Mouse (Mus musculus): ENCODE results near the gene Leprot.

DNA sequence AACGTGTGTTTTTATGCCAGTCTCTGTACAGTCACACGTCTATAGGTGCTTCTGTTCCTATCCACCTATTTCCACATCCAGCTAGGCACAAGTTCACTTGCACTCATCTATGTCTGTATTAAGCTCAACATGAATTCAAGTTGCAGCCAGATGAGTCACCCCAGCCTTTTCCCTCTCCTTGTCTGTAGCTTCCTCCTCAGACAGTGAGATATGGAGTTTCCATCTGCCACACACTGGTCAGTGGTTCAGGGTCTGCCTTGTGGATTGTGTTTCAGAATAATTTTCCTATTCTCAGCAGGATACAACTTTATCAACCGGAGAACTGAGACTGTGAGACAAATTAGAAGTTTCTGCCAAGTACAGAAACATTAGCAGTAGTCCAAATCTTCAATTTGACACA is 49.7 kb downstream of the Leprot start:
- TF ChIP-seq GATA1 (IDR thresholded peaks at IDR 0.05; ENCODE audit: borderline replicate concordance, low read length): no peak
- no peak for TF ChIP-seq CTCF (IDR thresholded peaks at IDR 0.05; ENCODE audit: low read depth, low read length)
- no peak for TF ChIP-seq GATA2 (IDR thresholded peaks at IDR 0.05; ENCODE audit: borderline replicate concordance, low read depth, low read length)
- no peak for TF ChIP-seq TAL1 (conservative IDR thresholded peaks at IDR 0.05; ENCODE audit: low read depth, low read length)
- no peak for TF ChIP-seq POLR2AphosphoS5 (IDR thresholded peaks at IDR 0.05; ENCODE audit: insufficient replicate concordance, low read depth, low read length)
